Mouse (Mus musculus) E14TG2a.4 (cell line): ENCODE measurements around the gene Camsap2.

Experiments
- CTCF ChIP-seq: conservative IDR thresholded peaks from 2 replicates; pipeline ENCODE4 v1.5.1; 2014; ENCODE audit warnings: low read length
- NANOG ChIP-seq: IDR thresholded peaks from 2 replicates; pipeline ENCODE4 v1.6.1; 2014; ENCODE audit warnings: borderline replicate concordance, low read length, mixed read lengths
- POU5F1 ChIP-seq: IDR thresholded peaks from 2 replicates; pipeline ENCODE4 v1.6.1; 2014; ENCODE audit warnings: low read length, borderline replicate concordance

DNA sequence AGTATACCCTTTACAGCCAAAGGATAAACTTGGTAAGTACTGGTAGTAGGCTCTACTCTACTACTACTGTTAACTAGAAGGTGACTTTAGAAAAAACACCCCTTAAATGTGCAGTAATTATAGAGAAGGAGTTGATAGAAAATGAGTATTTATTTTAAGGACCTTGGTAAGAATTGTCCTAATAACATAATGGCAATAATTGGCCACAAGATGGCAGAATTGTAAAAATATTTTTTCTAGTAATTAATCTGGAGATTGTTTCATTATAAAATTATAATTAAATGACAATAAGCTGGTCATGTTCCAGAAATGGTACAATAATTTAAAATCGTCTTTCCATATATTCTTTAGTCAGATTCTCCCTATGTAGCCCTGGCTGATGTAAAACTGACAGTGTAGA is 56.1 kb downstream of the Camsap2 start:
- TF ChIP-seq CTCF (peak; percentile 29), POU5F1 (no peak), NANOG (no peak)
